Mouse (Mus musculus): ENCODE results near the gene Chrna1. TPM values are rescaled to one million over a fixed set of nuclear protein-coding genes. Genes with fewer than 3 reads are reported as not detected.
"Not testable (repeated sequence)": the region's sequence is repeated elsewhere in the genome, so short reads cannot be mapped to it uniquely, and the experiment has no call there.

Chrna1 gene
- polyA plus RNA-seq, 1 experiment = 105 TPM

GRCm38 (mm10) chr2:73561665-73562063 is 18.5 kb downstream of the Chrna1 start:
- no peaks in the 10 kb centered on the region for H3K79me3 ChIP-seq (ENCODE audit: low read depth)
- H3K36me3 ChIP-seq (ENCODE audit: control insufficient read depth, insufficient read depth) = peaks cover 12% of the 10 kb centered on the region
- no peak for TF ChIP-seq FOSL1 (IDR thresholded peaks at IDR 0.05; ENCODE audit: insufficient read depth, low read length, poor library complexity, severe bottlenecking)
- TF ChIP-seq CEBPB (IDR thresholded peaks at IDR 0.05; ENCODE audit: low read depth) = no peak
- TF ChIP-seq MAX (IDR thresholded peaks at IDR 0.05) = no peak
- no peaks in the 10 kb centered on the region for H3K27me3 ChIP-seq (ENCODE audit: control insufficient read depth, insufficient read depth, insufficient read length)
- H3K4me3 ChIP-seq (ENCODE audit: insufficient read depth, poor library complexity, severe bottlenecking) = no peak overlapping the region
- no peaks in the 10 kb centered on the region for H3K79me2 ChIP-seq (ENCODE audit: control insufficient read depth, insufficient read depth)
- H3ac ChIP-seq (ENCODE audit: control insufficient read depth, insufficient read length, low read depth) = no peak overlapping the region

DNA sequence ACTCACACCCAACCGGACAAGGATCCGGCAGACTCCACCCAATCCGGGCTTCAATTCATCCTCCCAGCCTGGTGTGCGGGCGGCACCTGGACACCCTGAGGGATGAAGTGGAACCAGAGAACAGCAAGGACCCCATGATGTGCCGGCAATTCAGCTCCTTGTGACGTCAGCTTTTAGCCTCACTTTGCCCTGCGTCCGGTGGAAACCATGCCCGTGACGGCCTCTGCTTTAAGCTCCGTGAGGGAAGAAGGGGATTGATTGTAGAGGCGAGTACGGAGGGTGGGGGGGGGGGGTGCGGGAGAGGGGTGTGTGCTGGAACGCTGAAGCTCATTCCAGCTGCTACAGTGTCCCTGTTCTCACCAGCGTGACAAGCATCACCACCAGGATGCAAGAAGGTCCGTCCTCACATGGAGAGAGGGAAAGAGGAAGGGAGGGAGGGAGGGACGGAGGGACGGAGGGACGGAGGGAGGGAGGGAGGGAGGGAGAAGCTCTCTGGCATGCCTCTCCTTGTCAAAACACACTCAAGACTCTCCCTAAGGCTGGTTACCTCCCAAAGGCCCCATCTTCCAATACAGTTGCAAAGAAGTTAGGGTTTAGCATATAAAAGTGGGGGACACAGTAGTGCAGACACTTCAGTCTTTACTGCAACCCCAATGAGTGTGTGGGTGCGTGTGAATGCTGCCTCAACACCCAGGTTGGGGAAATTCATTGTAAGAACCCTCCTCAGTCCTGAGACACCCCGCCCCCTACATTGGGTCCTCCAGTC is 19.1 kb downstream of the Chrna1 start:
- Histone ChIP-seq H3K79me3 (ENCODE audit: low read depth) (no peaks in the 10 kb centered on the region), H3ac (ENCODE audit: control insufficient read depth, insufficient read length, low read depth) (no peak overlapping the region), H3K36me3 (ENCODE audit: control insufficient read depth, insufficient read depth) (peaks cover 8% of the 10 kb centered on the region), H3K79me2 (ENCODE audit: control insufficient read depth, insufficient read depth) (no peaks in the 10 kb centered on the region), H3K4me3 (ENCODE audit: insufficient read depth, poor library complexity, severe bottlenecking) (no peak overlapping the region), H3K27me3 (ENCODE audit: control insufficient read depth, insufficient read depth, insufficient read length) (no peaks in the 10 kb centered on the region)
- TF ChIP-seq MYOG (IDR thresholded peaks at IDR 0.05; ENCODE audit: control insufficient read depth, extremely low read depth, insufficient read length) (no peak), MYOD1 (IDR thresholded peaks at IDR 0.05; ENCODE audit: control insufficient read depth, insufficient read length, low read depth) (no peak), CTCF (IDR thresholded peaks at IDR 0.05; ENCODE audit: control insufficient read depth, insufficient read depth, insufficient read length) (no peak), MAX (IDR thresholded peaks at IDR 0.05) (no peak), FOSL1 (IDR thresholded peaks at IDR 0.05; ENCODE audit: insufficient read depth, low read length, poor library complexity, severe bottlenecking) (no peak), USF1 (IDR thresholded peaks at IDR 0.05; ENCODE audit: low read depth) (no peak), CEBPB (IDR thresholded peaks at IDR 0.05; ENCODE audit: low read depth) (no peak)

GRCm38 (mm10) chr2:73560445-73560844 is 19.7 kb downstream of the Chrna1 start:
- TF ChIP-seq FOSL1 (IDR thresholded peaks at IDR 0.05; ENCODE audit: insufficient read depth, low read length, poor library complexity, severe bottlenecking) (no peak), USF1 (IDR thresholded peaks at IDR 0.05; ENCODE audit: low read depth) (no peak), MYOD1 (IDR thresholded peaks at IDR 0.05; ENCODE audit: control insufficient read depth, insufficient read length, low read depth) (no peak), CTCF (IDR thresholded peaks at IDR 0.05; ENCODE audit: control insufficient read depth, insufficient read depth, insufficient read length) (no peak), MYOG (IDR thresholded peaks at IDR 0.05; ENCODE audit: control insufficient read depth, extremely low read depth, insufficient read length) (no peak), MAX (IDR thresholded peaks at IDR 0.05) (no peak), CEBPB (IDR thresholded peaks at IDR 0.05; ENCODE audit: low read depth) (no peak)
- no peaks in the 10 kb centered on the region for H3K79me3 ChIP-seq (ENCODE audit: low read depth)
- H3K36me3 ChIP-seq (ENCODE audit: control insufficient read depth, insufficient read depth) = peaks cover 4% of the 10 kb centered on the region
- no peak overlapping the region for H3K4me3 ChIP-seq (ENCODE audit: insufficient read depth, poor library complexity, severe bottlenecking)
- H3K79me2 ChIP-seq (ENCODE audit: control insufficient read depth, insufficient read depth) = no peaks in the 10 kb centered on the region
- H3K27me3 ChIP-seq (ENCODE audit: control insufficient read depth, insufficient read depth, insufficient read length) = no peaks in the 10 kb centered on the region
- H3ac ChIP-seq (ENCODE audit: control insufficient read depth, insufficient read length, low read depth) = no peak overlapping the region

- no peaks in the 10 kb centered on the region for H3K27me3 ChIP-seq (ENCODE audit: control insufficient read depth, insufficient read depth, insufficient read length)
- H3K4me3 ChIP-seq (ENCODE audit: insufficient read depth, poor library complexity, severe bottlenecking) = no peak overlapping the region
- H3ac ChIP-seq (ENCODE audit: control insufficient read depth, insufficient read length, low read depth) = no peak overlapping the region
- no peak for TF ChIP-seq USF1 (IDR thresholded peaks at IDR 0.05; ENCODE audit: low read depth)
- no peak for TF ChIP-seq MAX (IDR thresholded peaks at IDR 0.05)
- no peak for TF ChIP-seq CEBPB (IDR thresholded peaks at IDR 0.05; ENCODE audit: low read depth)
- no peak for TF ChIP-seq CTCF (IDR thresholded peaks at IDR 0.05; ENCODE audit: control insufficient read depth, insufficient read depth, insufficient read length)
- TF ChIP-seq FOSL1 (IDR thresholded peaks at IDR 0.05; ENCODE audit: insufficient read depth, low read length, poor library complexity, severe bottlenecking) = no peak
- TF ChIP-seq MYOG (IDR thresholded peaks at IDR 0.05; ENCODE audit: control insufficient read depth, extremely low read depth, insufficient read length) = no peak
- TF ChIP-seq MYOD1 (IDR thresholded peaks at IDR 0.05; ENCODE audit: control insufficient read depth, insufficient read length, low read depth) = no peak
- H3K79me3 ChIP-seq (ENCODE audit: low read depth) = no peaks in the 10 kb centered on the region
- no peaks in the 10 kb centered on the region for H3K79me2 ChIP-seq (ENCODE audit: control insufficient read depth, insufficient read depth)
- H3K36me3 ChIP-seq (ENCODE audit: control insufficient read depth, insufficient read depth) = no peaks in the 10 kb centered on the region
These were observed 22.2 kb downstream of the Chrna1 start for GRCm38 (mm10) chr2:73557956-73558355.

GRCm38 (mm10) chr2:73557061-73557460 is 23.1 kb downstream of the Chrna1 start:
- not testable (repeated sequence) for H3K79me3 ChIP-seq (ENCODE audit: low read depth); H3K36me3 ChIP-seq (ENCODE audit: control insufficient read depth, insufficient read depth); H3K79me2 ChIP-seq (ENCODE audit: control insufficient read depth, insufficient read depth); H3K4me3 ChIP-seq (ENCODE audit: insufficient read depth, poor library complexity, severe bottlenecking); H3ac ChIP-seq (ENCODE audit: control insufficient read depth, insufficient read length, low read depth); H3K27me3 ChIP-seq (ENCODE audit: control insufficient read depth, insufficient read depth, insufficient read length)

GRCm38 (mm10) chr2:73554389-73554788 is 25.7 kb downstream of the Chrna1 start:
- H3K79me2 ChIP-seq (ENCODE audit: control insufficient read depth, insufficient read depth) = no peaks in the 10 kb centered on the region
- H3ac ChIP-seq (ENCODE audit: control insufficient read depth, insufficient read length, low read depth) = no peak overlapping the region
- no peaks in the 10 kb centered on the region for H3K36me3 ChIP-seq (ENCODE audit: control insufficient read depth, insufficient read depth)
- no peaks in the 10 kb centered on the region for H3K27me3 ChIP-seq (ENCODE audit: control insufficient read depth, insufficient read depth, insufficient read length)
- no peak overlapping the region for H3K4me3 ChIP-seq (ENCODE audit: insufficient read depth, poor library complexity, severe bottlenecking)
- TF ChIP-seq MAX (IDR thresholded peaks at IDR 0.05) (no peak), USF1 (IDR thresholded peaks at IDR 0.05; ENCODE audit: low read depth) (no peak), CTCF (IDR thresholded peaks at IDR 0.05; ENCODE audit: control insufficient read depth, insufficient read depth, insufficient read length) (no peak), FOSL1 (IDR thresholded peaks at IDR 0.05; ENCODE audit: insufficient read depth, low read length, poor library complexity, severe bottlenecking) (no peak), MYOG (IDR thresholded peaks at IDR 0.05; ENCODE audit: control insufficient read depth, extremely low read depth, insufficient read length) (no peak), CEBPB (IDR thresholded peaks at IDR 0.05; ENCODE audit: low read depth) (no peak), MYOD1 (IDR thresholded peaks at IDR 0.05; ENCODE audit: control insufficient read depth, insufficient read length, low read depth) (no peak)
- H3K79me3 ChIP-seq (ENCODE audit: low read depth) = no peaks in the 10 kb centered on the region

Measured in C2C12 (cell line).